Mouse (Mus musculus): Measurements from ENCODE around the gene Yaf2. TPM values are rescaled to one million over a fixed set of nuclear protein-coding genes. Genes with fewer than 3 reads are reported as not detected.
"Not testable (repeated sequence)": the region's sequence is repeated elsewhere in the genome, so short reads cannot be mapped to it uniquely, and the experiment has no call there.

Gene Yaf2
- polyA plus RNA-seq, 1 experiment from 2014 or later: 56.0 TPM

DNA sequence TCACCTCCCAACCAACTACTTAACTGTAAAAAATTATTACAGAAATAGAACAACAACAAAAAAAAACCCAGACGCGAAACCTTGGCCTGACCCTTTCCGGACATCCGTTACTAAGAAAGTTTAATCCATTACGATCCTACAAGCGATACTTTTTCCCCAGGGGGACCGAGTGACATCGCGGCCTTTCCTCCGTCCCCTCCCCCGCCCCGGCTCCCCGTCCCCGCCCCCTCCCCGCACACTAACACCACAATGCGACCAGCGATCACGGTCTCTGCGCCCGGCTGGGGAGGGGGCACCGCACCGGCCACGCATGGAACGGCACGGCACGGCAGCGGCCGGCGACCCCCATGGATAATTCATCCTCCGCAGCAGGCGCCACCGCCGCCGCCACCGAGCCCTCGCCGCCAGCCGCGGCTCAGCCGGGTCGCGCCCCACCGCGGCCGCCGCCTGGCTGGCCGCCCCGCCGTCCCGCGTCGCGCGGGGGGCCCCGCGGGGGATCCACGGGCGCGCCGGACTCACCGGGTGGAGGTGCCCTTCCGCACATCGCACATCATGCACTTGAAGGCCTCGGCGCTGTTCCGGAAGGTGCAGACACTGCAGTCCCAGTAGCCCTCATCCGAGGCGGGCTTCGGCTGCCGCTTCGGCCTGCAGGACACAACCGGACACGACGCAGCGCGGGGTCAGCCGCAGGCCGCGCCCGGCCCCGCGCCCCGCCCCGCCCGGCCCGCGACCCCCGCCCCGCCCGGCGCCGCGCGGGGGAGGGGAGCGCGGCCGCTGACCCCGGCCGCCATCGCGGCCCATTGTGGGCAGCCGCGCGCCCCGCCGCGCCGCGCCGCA lies 696 bp downstream of the Yaf2 start:
- H3K36me3 ChIP-seq: peaks cover 4% of the 10 kb centered on the region; the same call in 1 of the 2 replicates
- no peaks in the 10 kb centered on the region for H3K4me1 ChIP-seq
- H3K9ac ChIP-seq: peak overlapping the region; percentile 80
- under 1% methylated on average over 73 of the region's 110 CpGs for WGBS
- H3K4me3 ChIP-seq (replicated peaks): peak overlapping the region; percentile 85
- ATAC-seq (ENCODE audit: insufficient number of reproducible peaks, low FRiP score, low TSS enrichment, low read depth): 0 out of 2 replicates have a peak, but pooled peaks have one; percentile 27
- H3K27ac ChIP-seq (replicated peaks): peak overlapping the region; percentile 89
- no peaks in the 10 kb centered on the region for H3K27me3 ChIP-seq
- H3K4me2 ChIP-seq (replicated peaks): peak overlapping the region; percentile 89
- H3K9me3 ChIP-seq (replicated peaks): no peaks in the 10 kb centered on the region

DNA sequence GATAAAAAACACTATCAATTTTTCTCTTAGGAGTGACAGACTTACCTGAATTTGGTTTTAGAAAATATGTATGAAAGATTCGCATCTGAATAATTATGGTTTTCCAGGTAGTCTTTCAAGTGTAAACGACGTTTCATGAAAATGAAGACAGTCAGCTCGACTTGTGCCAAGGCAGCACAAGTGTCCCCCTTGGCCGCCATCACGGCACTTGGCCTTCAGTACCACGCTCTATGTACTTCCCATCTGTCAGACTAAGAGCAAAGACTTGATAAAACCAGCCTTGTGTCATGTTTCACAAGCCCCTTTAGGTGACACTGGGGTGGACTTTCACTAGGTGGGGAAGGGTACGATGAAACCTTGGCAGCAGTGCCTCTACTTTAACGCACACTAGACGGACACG lies 5.5 kb downstream of the Yaf2 start:
- H3K4me2 ChIP-seq (replicated peaks): no peak overlapping the region
- peaks cover 4% of the 10 kb centered on the region; the same call in 1 of the 2 replicates for H3K36me3 ChIP-seq
- peaks cover 10% of the 10 kb centered on the region; the same call in 1 of the 2 replicates for H3K4me1 ChIP-seq
- no peak for ATAC-seq (ENCODE audit: insufficient number of reproducible peaks, low FRiP score, low TSS enrichment, low read depth)
- WGBS: 89% methylated on average over 11 of the region's 11 CpGs
- H3K27me3 ChIP-seq: no peaks in the 10 kb centered on the region
- no peak overlapping the region for H3K9ac ChIP-seq
- H3K4me3 ChIP-seq (replicated peaks): no peak overlapping the region
- no peaks in the 10 kb centered on the region for H3K9me3 ChIP-seq (replicated peaks)
- no peak overlapping the region for H3K27ac ChIP-seq (replicated peaks)

DNA sequence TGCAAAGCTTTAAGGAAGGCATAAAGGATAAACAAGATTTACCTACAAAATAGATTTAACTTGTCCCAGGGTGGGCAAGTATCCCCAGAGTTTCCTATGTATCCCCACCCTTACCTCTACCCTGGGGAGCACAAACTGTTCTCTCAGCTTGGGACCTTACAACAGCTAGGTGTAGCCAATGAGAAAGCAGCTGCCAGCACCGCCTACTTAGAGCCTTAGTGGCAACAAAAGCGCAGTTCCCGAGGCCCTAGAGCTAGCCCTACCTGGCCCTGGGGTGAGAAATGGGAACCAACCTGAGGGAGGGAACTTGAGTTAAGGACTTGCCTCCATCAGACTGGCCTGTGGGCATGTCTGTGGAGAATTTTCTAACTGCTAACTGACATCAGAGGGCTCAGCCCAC lies 9.5 kb downstream of the Yaf2 start:
- ATAC-seq (ENCODE audit: insufficient number of reproducible peaks, low FRiP score, low TSS enrichment, low read depth): no peak; the same call in 1 of the 2 replicates
- Histone ChIP-seq H3K4me1 (peaks cover 10% of the 10 kb centered on the region; the same call in 1 of the 2 replicates), H3K4me2 (replicated peaks) (no peak overlapping the region), H3K36me3 (no peaks in the 10 kb centered on the region), H3K27me3 (no peaks in the 10 kb centered on the region), H3K27ac (replicated peaks) (no peak overlapping the region), H3K9me3 (replicated peaks) (no peaks in the 10 kb centered on the region), H3K4me3 (replicated peaks) (no peak overlapping the region), H3K9ac (no peak overlapping the region)
- 75% methylated on average over 3 of the region's 3 CpGs for WGBS

DNA sequence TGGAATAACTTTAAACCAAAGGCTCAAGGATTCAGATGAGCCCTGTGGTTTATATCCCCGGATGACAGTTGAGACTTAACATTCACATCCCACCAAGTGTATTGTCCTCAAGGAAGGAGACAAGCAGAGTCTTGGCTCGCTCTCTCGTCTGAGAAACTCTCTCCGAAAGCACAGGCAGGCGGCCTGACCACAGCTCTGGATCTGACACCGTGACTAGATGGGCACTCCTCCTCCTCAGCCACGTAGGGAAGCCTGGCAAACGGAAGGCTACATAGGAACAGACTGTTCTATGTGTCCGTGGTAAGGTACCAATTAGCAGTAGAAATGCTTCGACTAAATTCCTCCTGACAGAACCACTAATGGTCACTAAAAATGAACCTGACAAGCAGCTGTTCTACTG lies 10.1 kb downstream of the Yaf2 start:
- Histone ChIP-seq H3K4me1 (peaks cover 10% of the 10 kb centered on the region; the same call in 1 of the 2 replicates), H3K27ac (replicated peaks) (no peak overlapping the region), H3K36me3 (no peaks in the 10 kb centered on the region), H3K9ac (no peak overlapping the region), H3K9me3 (replicated peaks) (no peaks in the 10 kb centered on the region), H3K4me2 (replicated peaks) (no peak overlapping the region), H3K27me3 (no peaks in the 10 kb centered on the region), H3K4me3 (replicated peaks) (no peak overlapping the region)
- no peak for ATAC-seq (ENCODE audit: insufficient number of reproducible peaks, low FRiP score, low TSS enrichment, low read depth)
- WGBS: 54% methylated on average over 10 of the region's 10 CpGs

DNA sequence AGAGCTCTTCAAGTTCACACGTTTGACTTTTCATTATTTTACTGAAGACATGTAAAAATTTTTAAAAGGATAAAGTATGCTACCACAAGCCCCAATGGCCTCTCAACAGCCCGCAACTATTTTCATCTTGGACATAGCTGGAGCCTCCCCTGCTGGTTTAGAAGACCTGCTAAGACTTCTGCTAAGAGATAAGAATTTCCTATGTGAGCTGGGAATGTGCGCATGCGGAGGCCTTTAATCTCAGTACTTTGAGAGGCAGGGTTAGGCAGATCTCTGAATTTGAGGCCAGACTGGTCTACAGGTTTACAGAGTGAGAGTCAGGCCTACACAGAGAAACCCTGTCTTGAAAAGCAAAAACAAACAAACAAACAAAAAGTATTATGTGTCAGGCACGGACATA lies 11.4 kb downstream of the Yaf2 start:
- 74% methylated on average over 5 of the region's 5 CpGs for WGBS
- peaks cover 10% of the 10 kb centered on the region; the same call in 1 of the 2 replicates for H3K4me1 ChIP-seq

DNA sequence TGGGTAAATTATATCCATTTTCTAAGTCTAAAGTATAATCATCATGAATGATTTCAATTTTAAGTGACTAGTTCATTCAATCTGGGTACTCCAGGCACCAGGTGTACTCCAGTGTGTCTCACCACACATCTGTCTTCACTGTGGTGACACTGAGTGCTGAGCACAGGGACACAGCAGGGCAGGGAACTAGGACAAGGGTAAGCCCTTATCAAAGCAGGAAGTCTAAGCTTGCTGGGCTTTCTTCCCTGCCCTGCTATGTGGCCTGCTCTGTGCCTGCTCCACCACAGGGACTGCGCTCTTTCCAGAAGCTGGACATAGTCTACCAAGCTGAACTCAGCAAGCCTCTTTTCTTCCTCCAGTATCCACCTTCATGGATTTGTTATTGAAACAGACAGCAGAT lies 18.0 kb downstream of the Yaf2 start:
- no peak overlapping the region for H3K27ac ChIP-seq (replicated peaks)
- H3K4me3 ChIP-seq (replicated peaks): no peak overlapping the region
- H3K9me3 ChIP-seq (replicated peaks): no peaks in the 10 kb centered on the region
- ATAC-seq (ENCODE audit: insufficient number of reproducible peaks, low FRiP score, low TSS enrichment, low read depth): no peak
- H3K4me1 ChIP-seq: no peaks in the 10 kb centered on the region
- H3K4me2 ChIP-seq (replicated peaks): no peak overlapping the region
- 88% methylated on average over 1 of the region's 1 CpGs for WGBS
- no peaks in the 10 kb centered on the region for H3K27me3 ChIP-seq
- H3K36me3 ChIP-seq: no peaks in the 10 kb centered on the region
- H3K9ac ChIP-seq: no peak overlapping the region

More for the DNA sequence above, 11.4 kb downstream of the Yaf2 start:
- H3K4me2 ChIP-seq (replicated peaks): no peak overlapping the region
- no peaks in the 10 kb centered on the region for H3K27me3 ChIP-seq
- no peak for ATAC-seq (ENCODE audit: insufficient number of reproducible peaks, low FRiP score, low TSS enrichment, low read depth)
- H3K4me3 ChIP-seq (replicated peaks): no peak overlapping the region
- H3K9ac ChIP-seq: no peak overlapping the region
- no peaks in the 10 kb centered on the region for H3K9me3 ChIP-seq (replicated peaks)
- no peak overlapping the region for H3K27ac ChIP-seq (replicated peaks)
- no peaks in the 10 kb centered on the region for H3K36me3 ChIP-seq

DNA sequence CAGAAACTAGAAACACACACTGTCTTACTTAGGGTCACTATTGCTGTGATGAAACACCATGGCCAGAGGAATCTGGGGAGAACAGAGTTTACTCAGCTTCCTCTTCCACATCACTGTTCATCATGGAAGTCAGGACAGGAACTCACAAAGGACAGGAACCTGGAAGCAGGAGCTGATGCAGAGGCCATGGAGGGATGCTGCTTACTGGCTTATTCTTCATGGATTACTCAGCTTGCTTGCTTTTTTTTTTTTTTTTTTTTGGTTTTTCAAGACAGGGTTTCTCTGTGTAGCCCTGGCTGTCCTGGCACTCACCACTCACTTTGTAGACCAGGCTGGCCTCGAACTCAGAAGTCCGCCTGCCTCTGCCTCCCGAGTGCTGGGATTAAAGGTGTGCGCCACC lies 26.4 kb downstream of the Yaf2 start:
- H3K4me1 ChIP-seq; H3K9me3 ChIP-seq (replicated peaks); ATAC-seq (ENCODE audit: insufficient number of reproducible peaks, low FRiP score, low TSS enrichment, low read depth); H3K9ac ChIP-seq; H3K4me3 ChIP-seq (replicated peaks); H3K4me2 ChIP-seq (replicated peaks); H3K27me3 ChIP-seq; H3K36me3 ChIP-seq; H3K27ac ChIP-seq (replicated peaks): not testable (repeated sequence)
- WGBS: 93% methylated on average over 4 of the region's 4 CpGs

DNA sequence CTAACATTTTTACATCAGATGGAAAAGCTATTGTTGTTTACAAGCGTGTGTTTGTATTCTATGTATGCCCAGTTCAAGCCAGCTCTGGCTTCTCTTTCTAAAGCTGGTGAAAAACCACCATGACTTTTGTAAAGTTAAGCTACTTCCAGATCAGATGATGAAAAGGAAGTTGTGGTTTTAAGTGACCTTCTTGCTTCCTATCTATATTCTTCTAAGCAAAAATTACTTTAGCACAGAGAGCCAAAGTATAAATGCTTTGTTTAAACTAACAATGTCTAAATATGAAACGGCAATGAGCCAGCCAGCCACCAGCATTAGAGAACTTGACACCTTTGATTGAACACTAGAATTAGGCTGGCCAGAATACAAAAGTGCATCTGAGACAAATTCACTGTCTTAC lies 38.5 kb downstream of the Yaf2 start:
- Histone ChIP-seq H3K27ac (replicated peaks) (no peak overlapping the region), H3K27me3 (no peaks in the 10 kb centered on the region), H3K9me3 (replicated peaks) (no peaks in the 10 kb centered on the region), H3K4me2 (replicated peaks) (no peak overlapping the region), H3K4me1 (0 out of 2 replicates have a peak, but pooled peaks cover 6% of the 10 kb centered on the region), H3K36me3 (no peaks in the 10 kb centered on the region), H3K4me3 (replicated peaks) (no peak overlapping the region), H3K9ac (no peak overlapping the region)
- ATAC-seq (ENCODE audit: insufficient number of reproducible peaks, low FRiP score, low TSS enrichment, low read depth): no peak
- WGBS: 77% methylated on average over 2 of the region's 2 CpGs

DNA sequence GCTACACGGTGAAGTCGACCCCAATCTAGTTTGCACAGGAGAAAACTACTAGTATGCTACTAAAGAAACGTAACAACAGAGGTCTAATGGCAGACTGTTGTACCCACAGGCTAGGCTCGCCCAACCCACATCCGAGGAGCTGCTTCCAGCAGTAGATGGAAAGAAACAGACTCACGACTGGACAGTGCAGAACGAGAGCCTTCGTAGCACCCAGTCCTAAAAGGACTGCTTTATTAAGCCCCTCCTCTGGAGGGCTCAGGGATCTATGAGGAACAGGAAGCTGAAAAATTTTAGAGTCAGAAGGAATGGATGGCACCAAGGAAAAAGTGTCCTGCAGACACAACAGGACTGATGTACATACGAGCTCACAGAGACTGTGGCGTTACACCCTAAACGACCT lies 42.3 kb downstream of the Yaf2 start:
- Histone ChIP-seq H3K4me3 (replicated peaks) (no peak overlapping the region), H3K9me3 (replicated peaks) (no peaks in the 10 kb centered on the region), H3K27ac (replicated peaks) (no peak overlapping the region), H3K9ac (no peak overlapping the region), H3K27me3 (no peaks in the 10 kb centered on the region), H3K4me2 (replicated peaks) (no peak overlapping the region), H3K36me3 (no peaks in the 10 kb centered on the region), H3K4me1 (no peaks in the 10 kb centered on the region)
- ATAC-seq (ENCODE audit: insufficient number of reproducible peaks, low FRiP score, low TSS enrichment, low read depth): no peak
- WGBS: 76% methylated on average over 11 of the region's 11 CpGs

DNA sequence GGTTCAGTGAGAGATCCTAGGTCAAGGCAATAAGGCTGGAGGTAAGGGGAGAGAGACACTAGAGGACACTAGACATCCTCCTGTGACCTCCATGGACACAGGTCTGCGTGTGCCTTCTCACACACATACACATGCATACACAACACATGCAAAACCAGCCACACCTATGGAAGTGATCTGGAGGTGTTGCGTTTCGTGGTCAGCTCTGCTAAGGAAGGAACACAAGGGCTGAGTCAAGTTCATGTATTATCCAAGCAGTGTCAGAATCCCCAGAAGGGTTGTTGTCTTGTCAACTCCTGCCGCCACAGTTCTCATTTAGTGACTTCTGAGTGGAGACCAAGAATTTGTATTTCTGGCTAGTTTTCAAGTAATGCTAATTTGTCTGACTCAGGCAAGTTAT lies 48.4 kb downstream of the Yaf2 start:
- no peaks in the 10 kb centered on the region for H3K27me3 ChIP-seq
- H3K27ac ChIP-seq (replicated peaks): no peak overlapping the region
- H3K4me1 ChIP-seq: no peaks in the 10 kb centered on the region
- no peak overlapping the region for H3K4me2 ChIP-seq (replicated peaks)
- H3K4me3 ChIP-seq (replicated peaks): no peak overlapping the region
- no peak overlapping the region for H3K9ac ChIP-seq
- H3K9me3 ChIP-seq (replicated peaks): no peaks in the 10 kb centered on the region
- no peak for ATAC-seq (ENCODE audit: insufficient number of reproducible peaks, low FRiP score, low TSS enrichment, low read depth)
- WGBS: 80% methylated on average over 4 of the region's 4 CpGs
- H3K36me3 ChIP-seq: peaks cover 16% of the 10 kb centered on the region

DNA sequence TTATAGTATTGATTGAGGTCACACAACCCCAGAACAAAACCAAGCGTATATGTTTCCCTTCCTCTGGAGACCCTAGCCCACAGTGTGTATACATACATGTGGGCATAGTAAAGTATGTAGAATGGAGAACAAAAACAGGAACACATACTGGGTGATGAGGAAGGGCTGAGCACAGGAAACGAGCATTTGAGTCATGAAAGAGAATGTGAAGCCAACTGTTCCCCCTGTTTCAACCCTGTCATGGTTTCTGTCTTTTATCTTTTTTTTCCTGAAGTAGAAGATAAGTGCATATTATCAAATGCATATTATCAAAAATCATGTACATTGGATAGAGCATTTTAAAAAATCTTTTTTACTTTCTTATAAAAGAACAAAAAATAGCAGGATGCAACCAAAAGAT lies 49.1 kb downstream of the Yaf2 start:
- Histone ChIP-seq H3K4me1 (no peaks in the 10 kb centered on the region), H3K36me3 (peaks cover 16% of the 10 kb centered on the region), H3K27me3 (no peaks in the 10 kb centered on the region), H3K27ac (replicated peaks) (no peak overlapping the region), H3K4me2 (replicated peaks) (no peak overlapping the region), H3K9me3 (replicated peaks) (no peaks in the 10 kb centered on the region), H3K9ac (no peak overlapping the region), H3K4me3 (replicated peaks) (no peak overlapping the region)
- WGBS: 73% methylated on average over 2 of the region's 2 CpGs
- no peak for ATAC-seq (ENCODE audit: insufficient number of reproducible peaks, low FRiP score, low TSS enrichment, low read depth)

DNA sequence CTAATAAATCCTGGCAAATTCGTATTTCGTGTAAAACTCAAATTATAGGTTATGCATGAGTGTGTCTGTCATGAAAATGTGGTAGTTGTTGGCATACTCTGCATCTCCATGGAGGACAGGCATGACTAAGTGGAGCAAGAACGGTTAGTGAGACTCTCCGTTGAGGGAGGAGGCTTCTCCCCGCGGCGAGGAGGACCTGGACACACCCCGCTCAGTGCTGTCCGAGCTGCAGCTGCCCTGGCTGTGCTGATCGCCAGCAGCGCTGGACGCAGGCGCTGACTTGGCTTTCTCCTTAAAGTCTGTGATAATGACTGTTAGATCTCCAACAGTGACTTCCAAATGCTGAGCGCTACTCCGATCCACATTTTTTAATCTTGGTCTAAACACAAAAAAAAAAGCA lies 51.5 kb downstream of the Yaf2 start:
- Histone ChIP-seq H3K9ac (no peak overlapping the region), H3K27ac (replicated peaks) (no peak overlapping the region), H3K4me3 (replicated peaks) (no peak overlapping the region), H3K4me2 (replicated peaks) (no peak overlapping the region), H3K9me3 (replicated peaks) (no peaks in the 10 kb centered on the region), H3K36me3 (peaks cover 27% of the 10 kb centered on the region), H3K27me3 (no peaks in the 10 kb centered on the region), H3K4me1 (no peaks in the 10 kb centered on the region)
- ATAC-seq (ENCODE audit: insufficient number of reproducible peaks, low FRiP score, low TSS enrichment, low read depth): no peak
- WGBS: 85% methylated on average over 15 of the region's 15 CpGs
